Mouse (Mus musculus) heart, postnatal 0 days (tissue): ENCODE results near the gene Traf3. TPM values are rescaled to one million over a fixed set of nuclear protein-coding genes. Genes with fewer than 3 reads are reported as not detected.
A peak's percentile ranks its signal among the peaks of the same experiment; 100 is the strongest.

Source experiments
- ATAC-seq: fragments of 200-750 bp; cut with Nextera tagmentation; 2 replicates; pipeline ENCODE4 v1.8.0; 2017; ENCODE audit warnings: low read depth, moderate number of reproducible peaks, moderate library complexity; ENCODE audit not compliant: insufficient read depth
- DNase-seq: peaks from one replicate; pipeline ENCODE4 v3.0.0-alpha.2; 2016; ENCODE audit warnings: low spot score
- H3K27ac ChIP-seq: fragments of 300-500 bp; sonication (generic); 2 replicates; pipeline ENCODE4 v1.5.1; 2014; ENCODE audit warnings: low read depth, mild to moderate bottlenecking
- H3K27me3 ChIP-seq: fragments of 300-500 bp; sonication (generic); 2 replicates; pipeline ENCODE4 v1.6.1; 2014; ENCODE audit warnings: low read length, mixed read lengths; ENCODE audit not compliant: control insufficient read depth, insufficient read depth
- H3K36me3 ChIP-seq: fragments of 300-500 bp; sonication (generic); replicated peaks from 2 replicates; pipeline ENCODE4 v1.6.1; 2014; ENCODE audit warnings: low read length, mixed read lengths; ENCODE audit not compliant: control insufficient read depth, insufficient read depth
- H3K4me1 ChIP-seq: fragments of 300-500 bp; sonication (generic); 2 replicates; pipeline ENCODE4 v1.6.1; 2014; ENCODE audit warnings: antibody characterized with exemption; ENCODE audit not compliant: control insufficient read depth, insufficient read depth
- H3K4me2 ChIP-seq: fragments of 300-500 bp; sonication (generic); 2 replicates; pipeline ENCODE4 v1.6.1; 2014; ENCODE audit warnings: low read depth, mild to moderate bottlenecking, low read length, moderate library complexity
- H3K4me3 ChIP-seq: fragments of 300-500 bp; sonication (generic); 2 replicates; pipeline ENCODE4 v1.5.1; 2014; ENCODE audit warnings: low read depth, low read length
- H3K9ac ChIP-seq: fragments of 300-500 bp; sonication (generic); replicated peaks from 2 replicates; pipeline ENCODE4 v1.6.1; 2014; ENCODE audit warnings: low read depth, low read length, mixed read lengths
- H3K9me3 ChIP-seq: fragments of 300-500 bp; sonication (generic); replicated peaks from 2 replicates; pipeline ENCODE4 v1.6.1; 2016; ENCODE audit warnings: low read length; ENCODE audit not compliant: control insufficient read depth
- CTCF ChIP-seq: IDR thresholded peaks from 2 replicates; pipeline ENCODE4 v1.5.1; 2016; ENCODE audit warnings: antibody characterized with exemption, control low read depth, low read depth
- EP300 ChIP-seq: IDR thresholded peaks from 2 replicates; pipeline ENCODE4 v1.6.1; 2016; ENCODE audit warnings: antibody characterized with exemption, low read depth
- WGBS: fragments of 180-500 bp; shearing (Covaris S2); extraction: QIAGEN DNeasy Blood & Tissue Kit; methylation state at CpG from one replicate; pipeline ENCODE4 v1.1.7; 2014; 5-methylcytosine and 5-hydroxymethylcytosine counted together
- polyA plus RNA-seq: library from polyadenylated mRNA; unstranded; fragments of >200 nt; fragmentation: Nextera tagmentation; extraction: Ambion mirVana; gene quantifications from 2 replicates; pipeline ENCODE4 v1.2.1, GENCODE M21; 2015
- total RNA-seq: library from RNA; depleted of rRNA; stranded (reverse); fragments of >200 nt; gene quantifications from 2 replicates; pipeline ENCODE4 v1.2.3, GENCODE M21; 2014; ENCODE audit warnings: low replicate concordance

The Traf3 gene
- total and polyA plus RNA-seq, 2 experiments from 2014 or later = 3.2 to 7.2 TPM

DNA sequence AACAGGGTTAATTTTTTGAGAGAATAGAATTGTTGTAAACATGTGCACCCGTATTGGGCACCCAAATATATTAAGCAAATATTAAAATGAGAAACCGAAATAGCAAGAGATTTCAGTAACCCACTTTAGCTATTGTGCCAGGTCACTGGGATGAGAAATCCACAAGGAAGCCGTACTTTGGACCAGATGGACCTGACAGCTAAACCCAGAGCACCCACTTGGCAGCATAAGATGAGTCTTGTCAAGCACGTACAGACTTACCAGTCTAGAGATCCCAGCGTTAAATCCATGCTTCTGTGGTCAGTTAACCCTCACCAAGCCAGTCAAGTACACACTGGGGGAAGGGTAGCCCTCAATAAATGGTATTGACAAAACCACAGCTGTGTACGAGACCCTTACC is 40.5 kb upstream of the Traf3 start:
- no peaks in the 10 kb centered on the region for H3K36me3 ChIP-seq
- H3K4me3 ChIP-seq = no peak overlapping the region
- H3K9me3 ChIP-seq = no peaks in the 10 kb centered on the region
- no peak overlapping the region for H3K27ac ChIP-seq
- TF ChIP-seq CTCF = no peak
- no peak for TF ChIP-seq EP300
- H3K27me3 ChIP-seq = no peaks in the 10 kb centered on the region
- H3K4me1 ChIP-seq = no peaks in the 10 kb centered on the region
- ATAC-seq (no peak), DNase-seq (no peak)
- 70% methylated on average over 6 of the region's 6 CpGs for WGBS
- H3K4me2 ChIP-seq = no peak overlapping the region
- H3K9ac ChIP-seq = no peak overlapping the region

DNA sequence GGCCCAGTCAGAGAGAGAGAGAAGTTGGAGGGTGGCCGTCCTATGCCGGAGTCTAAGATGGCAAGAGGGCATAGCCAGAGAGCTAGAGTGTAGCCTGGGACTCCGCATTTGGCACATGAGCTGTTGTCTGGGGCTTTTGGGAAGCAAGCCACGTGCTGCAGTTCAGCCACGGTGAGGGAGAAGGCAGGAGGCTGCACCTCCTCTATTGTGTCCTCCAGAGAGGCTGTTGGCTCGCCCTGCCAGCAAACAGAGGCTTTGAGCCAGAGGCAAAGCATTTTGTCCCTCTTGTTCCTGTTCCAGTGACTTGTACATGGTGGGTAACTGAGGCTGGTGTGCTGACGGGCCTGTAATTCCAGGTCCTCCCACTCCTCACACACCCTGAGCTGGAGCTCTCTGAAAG is 32.0 kb upstream of the Traf3 start:
- Histone ChIP-seq H3K9me3 (peaks cover 4% of the 10 kb centered on the region; the same call in 1 of the 2 replicates), H3K9ac (no peak overlapping the region), H3K36me3 (no peaks in the 10 kb centered on the region), H3K4me2 (no peak overlapping the region), H3K4me1 (peaks cover 4% of the 10 kb centered on the region; the same call in 1 of the 2 replicates), H3K27me3 (no peaks in the 10 kb centered on the region), H3K4me3 (no peak overlapping the region), H3K27ac (no peak overlapping the region)
- no peak for DNase-seq
- WGBS = 76% methylated on average over 7 of the region's 7 CpGs
- ATAC-seq = no peak
- no peak for TF ChIP-seq CTCF
- no peak for TF ChIP-seq EP300

DNA sequence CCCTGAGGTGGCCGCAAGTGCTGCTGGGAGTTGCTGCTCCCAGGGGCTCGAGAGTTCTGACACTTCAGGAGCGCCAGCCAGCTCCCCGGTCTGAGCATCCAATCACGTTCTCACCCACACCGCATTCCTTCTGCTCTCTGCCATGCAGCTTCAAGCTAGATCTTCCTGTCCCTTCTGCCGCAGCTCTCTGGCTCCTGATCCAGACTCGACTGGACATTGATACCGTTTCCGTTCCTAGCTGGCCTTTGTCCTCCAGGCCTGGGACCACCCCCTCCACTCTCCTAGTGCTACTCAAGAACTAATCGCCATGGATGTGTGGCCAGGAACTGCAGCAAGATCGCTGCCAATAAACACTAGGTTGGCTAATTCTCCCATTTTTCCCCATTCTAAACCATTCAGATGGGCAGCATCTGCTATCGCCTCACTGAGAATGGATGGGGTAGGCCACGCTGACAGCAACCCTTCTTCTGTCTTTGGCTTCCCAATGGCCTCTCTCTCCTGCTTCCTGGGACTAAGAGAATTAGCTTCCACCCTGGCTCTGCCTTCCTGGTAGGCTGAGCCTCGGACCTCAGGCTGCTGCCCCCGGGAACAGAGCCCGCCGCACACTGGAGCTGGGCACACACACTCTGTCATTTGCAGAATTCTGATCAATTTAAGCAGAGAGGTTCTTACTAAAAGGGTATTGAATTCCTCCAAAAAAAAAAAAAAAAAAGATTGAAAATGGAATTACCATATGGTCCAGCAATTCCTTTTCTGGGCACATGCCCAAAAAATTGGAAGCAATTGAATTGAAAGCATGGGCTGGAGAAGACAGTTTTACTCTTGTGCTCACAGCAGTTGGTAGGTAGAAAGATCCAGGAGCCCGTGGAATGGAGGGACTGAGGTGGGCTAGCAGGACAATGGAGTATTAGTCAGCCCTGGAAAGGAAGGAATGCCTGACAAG is 31.1 kb upstream of the Traf3 start:
- TF ChIP-seq CTCF = no peak
- no peak for TF ChIP-seq EP300
- H3K9me3 ChIP-seq = peaks cover 4% of the 10 kb centered on the region; the same call in 1 of the 2 replicates
- H3K4me3 ChIP-seq = no peak overlapping the region
- H3K9ac ChIP-seq = no peak overlapping the region
- WGBS = 44% methylated on average over 19 of the region's 19 CpGs
- no peaks in the 10 kb centered on the region for H3K27me3 ChIP-seq
- no peaks in the 10 kb centered on the region for H3K36me3 ChIP-seq
- H3K4me2 ChIP-seq = no peak overlapping the region
- H3K4me1 ChIP-seq = peaks cover 4% of the 10 kb centered on the region; the same call in 1 of the 2 replicates
- no peak overlapping the region for H3K27ac ChIP-seq
- DNase-seq (peak; percentile 33), ATAC-seq (no peak)

DNA sequence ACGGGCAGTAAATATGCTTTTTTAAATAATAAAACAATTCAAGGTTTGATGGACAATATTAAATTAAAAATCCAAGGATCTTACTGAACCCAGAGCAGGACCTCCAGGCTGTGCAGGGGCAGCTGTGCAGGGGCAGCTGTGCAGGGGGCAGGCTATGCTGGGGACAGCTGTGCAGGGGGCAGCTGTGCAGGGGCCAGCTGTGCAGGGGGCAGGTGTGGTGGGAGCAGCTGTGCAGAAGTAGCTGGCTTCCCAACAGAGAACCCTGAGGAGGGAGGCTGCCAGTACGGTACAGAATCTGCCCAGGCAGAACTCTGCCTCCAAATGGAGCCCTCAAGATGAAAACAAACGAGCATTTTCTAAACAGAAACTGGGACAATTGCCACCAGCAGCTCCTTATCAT is 30.2 kb upstream of the Traf3 start:
- H3K4me3 ChIP-seq = no peak overlapping the region
- H3K4me1 ChIP-seq = peaks cover 4% of the 10 kb centered on the region; the same call in 1 of the 2 replicates
- no peak overlapping the region for H3K9ac ChIP-seq
- DNase-seq (no peak), ATAC-seq (no peak)
- H3K36me3 ChIP-seq = no peaks in the 10 kb centered on the region
- H3K27me3 ChIP-seq = no peaks in the 10 kb centered on the region
- WGBS = 63% methylated on average over 3 of the region's 3 CpGs
- no peak overlapping the region for H3K27ac ChIP-seq
- TF ChIP-seq CTCF = no peak
- TF ChIP-seq EP300 = no peak
- H3K9me3 ChIP-seq = peaks cover 4% of the 10 kb centered on the region; the same call in 1 of the 2 replicates
- no peak overlapping the region for H3K4me2 ChIP-seq

DNA sequence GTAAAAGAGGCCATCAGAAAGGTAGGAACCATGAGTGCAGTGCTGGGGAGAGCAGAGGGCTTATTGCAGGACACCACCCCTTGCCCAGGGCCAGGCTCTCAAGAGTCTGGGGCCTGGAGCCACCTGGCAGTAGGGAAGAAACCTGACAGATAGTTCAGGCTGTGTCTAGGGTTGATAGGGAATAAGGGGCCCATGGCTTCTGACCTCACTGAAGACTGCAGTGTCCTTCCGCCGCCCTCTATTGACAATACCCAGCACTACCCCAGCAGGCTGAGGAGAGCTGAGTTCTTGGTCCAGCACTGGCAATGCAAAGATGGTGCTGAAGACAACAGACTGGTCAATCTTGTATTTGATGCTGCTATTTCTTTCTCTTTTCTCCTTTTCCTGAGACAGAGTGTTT is 29.1 kb upstream of the Traf3 start:
- no peak for TF ChIP-seq EP300
- TF ChIP-seq CTCF = no peak
- DNase-seq (no peak), ATAC-seq (no peak)
- Histone ChIP-seq H3K9ac (no peak overlapping the region), H3K4me3 (no peak overlapping the region), H3K36me3 (no peaks in the 10 kb centered on the region), H3K27me3 (no peaks in the 10 kb centered on the region), H3K9me3 (peaks cover 4% of the 10 kb centered on the region; the same call in 1 of the 2 replicates), H3K4me2 (no peak overlapping the region), H3K4me1 (peaks cover 4% of the 10 kb centered on the region; the same call in 1 of the 2 replicates), H3K27ac (no peak overlapping the region)
- WGBS = 67% methylated on average over 2 of the region's 2 CpGs
